Mouse (Mus musculus) midbrain, postnatal 0 days (tissue): Measurements from ENCODE around the gene Cdk14. TPM values are rescaled to one million over a fixed set of nuclear protein-coding genes. Genes with fewer than 3 reads are reported as not detected.
"Not testable (repeated sequence)": the region's sequence is repeated elsewhere in the genome, so short reads cannot be mapped to it uniquely, and the experiment has no call there.

Experiments
- ATAC-seq: fragments of 200-750 bp; cut with Nextera tagmentation; 2 replicates; pipeline ENCODE4 v1.8.0; 2017; ENCODE audit warnings: moderate number of reproducible peaks, mild to moderate bottlenecking, moderate TSS enrichment, moderate library complexity; ENCODE audit not compliant: low FRiP score
- DNase-seq: peaks from one replicate; pipeline ENCODE4 v3.0.0-alpha.2; 2015; ENCODE audit warnings: low spot score
- H3K27ac ChIP-seq: fragments of 300-500 bp; sonication (generic); 2 replicates; pipeline ENCODE4 v1.5.1; 2014; ENCODE audit warnings: low read depth, mild to moderate bottlenecking, low read length, mixed read lengths
- H3K27me3 ChIP-seq: fragments of 300-500 bp; sonication (generic); 2 replicates; pipeline ENCODE4 v1.6.1; 2014; ENCODE audit warnings: low read length, control low read depth, mixed read lengths; ENCODE audit not compliant: insufficient read depth
- H3K36me3 ChIP-seq: fragments of 300-500 bp; sonication (generic); 2 replicates; pipeline ENCODE4 v1.6.1; 2014; ENCODE audit warnings: low read length, control low read depth, mixed read lengths; ENCODE audit not compliant: insufficient read depth
- H3K4me1 ChIP-seq: fragments of 300-500 bp; sonication (generic); 2 replicates; pipeline ENCODE4 v1.6.1; 2014; ENCODE audit warnings: mild to moderate bottlenecking, control low read depth, antibody characterized with exemption, low read length, mixed read lengths; ENCODE audit not compliant: insufficient read depth
- H3K4me2 ChIP-seq: fragments of 300-500 bp; sonication (generic); 2 replicates; pipeline ENCODE4 v1.6.1; 2014; ENCODE audit warnings: low read depth, mild to moderate bottlenecking, low read length, mixed read lengths; ENCODE audit not compliant: poor library complexity, severe bottlenecking
- H3K4me3 ChIP-seq: fragments of 300-500 bp; sonication (generic); 2 replicates; pipeline ENCODE4 v1.5.1; 2014; ENCODE audit warnings: low read depth, mild to moderate bottlenecking, low read length, moderate library complexity
- H3K9ac ChIP-seq: fragments of 300-500 bp; sonication (generic); replicated peaks from 2 replicates; pipeline ENCODE4 v1.6.1; 2014; ENCODE audit warnings: mild to moderate bottlenecking, low read length, moderate library complexity, mixed read lengths; ENCODE audit not compliant: poor library complexity, severe bottlenecking
- H3K9me3 ChIP-seq: fragments of 300-500 bp; sonication (generic); 2 replicates; pipeline ENCODE4 v1.6.1; 2016; ENCODE audit warnings: low read length, control low read depth
- CTCF ChIP-seq: IDR thresholded peaks from 2 replicates; pipeline ENCODE4 v1.5.1; 2016; ENCODE audit warnings: antibody characterized with exemption, mild to moderate bottlenecking
- WGBS: fragments of 180-500 bp; shearing (Covaris S2); extraction: QIAGEN DNeasy Blood & Tissue Kit; methylation state at CpG from one replicate; pipeline ENCODE4 v1.1.7; 2014; 5-methylcytosine and 5-hydroxymethylcytosine counted together
- polyA plus RNA-seq: library from polyadenylated mRNA; unstranded; fragments of >200 nt; fragmentation: Nextera tagmentation; extraction: Ambion mirVana; gene quantifications from 2 replicates; pipeline ENCODE4 v1.2.1, GENCODE M21; 2015
- total RNA-seq: library from RNA; depleted of rRNA; stranded (reverse); fragments of >200 nt; gene quantifications from 2 replicates; pipeline ENCODE4 v1.2.3, GENCODE M21; 2014

Cdk14 gene
- total and polyA plus RNA-seq, 2 experiments from 2014 or later = 45.6 to 84.4 TPM

GRCm38 (mm10) chr5:5245182-5245581, 174.9 kb downstream of the Cdk14 start:
- Histone ChIP-seq H3K27me3 (no peaks in the 10 kb centered on the region), H3K27ac (no peak overlapping the region), H3K9me3 (no peaks in the 10 kb centered on the region), H3K4me3 (no peak overlapping the region), H3K9ac (no peak overlapping the region), H3K36me3 (no peaks in the 10 kb centered on the region), H3K4me1 (0 out of 2 replicates have a peak, but pooled peaks cover 3% of the 10 kb centered on the region), H3K4me2 (no peak overlapping the region)
- WGBS = 95% methylated on average over 7 of the region's 7 CpGs
- DNase-seq (no peak), ATAC-seq (no peak)
- TF ChIP-seq CTCF = no peak

GRCm38 (mm10) chr5:5243648-5244047, 176.5 kb downstream of the Cdk14 start:
- Histone ChIP-seq H3K9ac (no peak overlapping the region), H3K4me3 (no peak overlapping the region), H3K4me2 (no peak overlapping the region), H3K4me1 (0 out of 2 replicates have a peak, but pooled peaks cover 3% of the 10 kb centered on the region), H3K27me3 (no peaks in the 10 kb centered on the region), H3K27ac (no peak overlapping the region), H3K36me3 (no peaks in the 10 kb centered on the region), H3K9me3 (no peaks in the 10 kb centered on the region)
- no peak for DNase-seq
- ATAC-seq = no peak
- TF ChIP-seq CTCF = no peak

GRCm38 (mm10) chr5:5242704-5243103, 177.4 kb downstream of the Cdk14 start:
- Histone ChIP-seq H3K27me3 (no peaks in the 10 kb centered on the region), H3K36me3 (no peaks in the 10 kb centered on the region), H3K4me2 (no peak overlapping the region), H3K4me3 (no peak overlapping the region), H3K27ac (no peak overlapping the region), H3K9ac (no peak overlapping the region), H3K4me1 (0 out of 2 replicates have a peak, but pooled peaks cover 3% of the 10 kb centered on the region), H3K9me3 (no peaks in the 10 kb centered on the region)
- no peak for ATAC-seq
- DNase-seq = no peak
- TF ChIP-seq CTCF = no peak
- WGBS = 88% methylated on average over 5 of the region's 5 CpGs

GRCm38 (mm10) chr5:5241088-5241487, 179.0 kb downstream of the Cdk14 start:
- no peak for TF ChIP-seq CTCF
- 0 out of 2 replicates have a peak, but pooled peaks cover 3% of the 10 kb centered on the region for H3K4me1 ChIP-seq
- no peak overlapping the region for H3K4me2 ChIP-seq
- no peaks in the 10 kb centered on the region for H3K9me3 ChIP-seq
- no peaks in the 10 kb centered on the region for H3K36me3 ChIP-seq
- no peak overlapping the region for H3K27ac ChIP-seq
- WGBS = 69% methylated on average over 6 of the region's 6 CpGs
- ATAC-seq = no peak
- H3K4me3 ChIP-seq = no peak overlapping the region
- no peak for DNase-seq
- H3K27me3 ChIP-seq = no peaks in the 10 kb centered on the region
- H3K9ac ChIP-seq = no peak overlapping the region

- WGBS = 84% methylated on average over 3 of the region's 3 CpGs
- Histone ChIP-seq H3K9ac (no peak overlapping the region), H3K4me1 (0 out of 2 replicates have a peak, but pooled peaks cover 3% of the 10 kb centered on the region), H3K27me3 (no peaks in the 10 kb centered on the region), H3K4me2 (no peak overlapping the region), H3K36me3 (no peaks in the 10 kb centered on the region), H3K9me3 (no peaks in the 10 kb centered on the region), H3K27ac (no peak overlapping the region), H3K4me3 (no peak overlapping the region)
- ATAC-seq = peak; percentile 52; the same call in 1 of the 2 replicates
- DNase-seq = no peak
- TF ChIP-seq CTCF = no peak
Measured at GRCm38 (mm10) chr5:5240121-5240520, 180.0 kb downstream of the Cdk14 start.

- H3K4me3 ChIP-seq, ATAC-seq, H3K27me3 ChIP-seq, DNase-seq, H3K36me3 ChIP-seq, H3K9ac ChIP-seq, H3K4me1 ChIP-seq, H3K9me3 ChIP-seq, H3K27ac ChIP-seq, H3K4me2 ChIP-seq: not testable (repeated sequence)
- 96% methylated on average over 10 of the region's 10 CpGs for WGBS
Measured at GRCm38 (mm10) chr5:5234935-5235334, 185.2 kb downstream of the Cdk14 start.
